Mouse (Mus musculus) spleen, adult 2 months (tissue): ENCODE results near the gene Hoxc11. TPM values are rescaled to one million over a fixed set of nuclear protein-coding genes. Genes with fewer than 3 reads are reported as not detected.

Source experiments
- DNase-seq, 2 experiments: peaks; one replicate each; pipeline versions ENCODE4 v3.0.0 to v3.0.0-alpha.2; 2012 to 2021; ENCODE audit warnings: low spot score in 2 of 2, low read depth in 1 of 2
- H3K27ac ChIP-seq: fragments of 200-500 bp; 2 replicates; pipeline ENCODE4 v1.5.1; 2012; ENCODE audit warnings: low read length, inconsistent platforms; ENCODE audit not compliant: insufficient read depth
- H3K27me3 ChIP-seq: fragments of 200-500 bp; 2 replicates; pipeline ENCODE4 v1.6.1; 2012; ENCODE audit warnings: mild to moderate bottlenecking, moderate library complexity, low read length, inconsistent platforms; ENCODE audit not compliant: control insufficient read depth, insufficient read depth
- H3K36me3 ChIP-seq: fragments of 200-500 bp; 2 replicates; pipeline ENCODE4 v1.6.1; 2012; ENCODE audit warnings: mild to moderate bottlenecking, low read length, inconsistent platforms; ENCODE audit not compliant: control insufficient read depth, insufficient read depth
- H3K4me1 ChIP-seq: fragments of 200-500 bp; 2 replicates; pipeline ENCODE4 v1.6.1; 2011; ENCODE audit warnings: inconsistent platforms; ENCODE audit not compliant: control insufficient read depth, insufficient read depth, insufficient read length
- H3K4me3 ChIP-seq: fragments of 200-500 bp; 2 replicates; pipeline ENCODE4 v1.5.1; 2011; ENCODE audit warnings: mild to moderate bottlenecking, inconsistent platforms; ENCODE audit not compliant: insufficient read depth, insufficient read length; ENCODE audit errors: extremely low read depth
- CTCF ChIP-seq: fragments of 200-500 bp; IDR thresholded peaks from 2 replicates; pipeline ENCODE4 v1.5.1; 2011; ENCODE audit warnings: mild to moderate bottlenecking, inconsistent platforms; ENCODE audit not compliant: insufficient read depth, insufficient read length, insufficient replicate concordance; ENCODE audit errors: extremely low read depth
- POLR2A ChIP-seq: fragments of 200-500 bp; IDR thresholded peaks from 2 replicates; pipeline ENCODE4 v1.6.1; 2011; ENCODE audit warnings: low read depth, low read length, inconsistent platforms
- WGBS: fragments of 180-500 bp; shearing (Covaris S2); methylation state at CpG from one replicate; pipeline ENCODE4 v1.1.7; 2018; 5-methylcytosine and 5-hydroxymethylcytosine counted together
- polyA plus RNA-seq: library from polyadenylated mRNA; depleted of rRNA; stranded (reverse); fragments of >200 nt; gene quantifications from 2 replicates; pipeline ENCODE4 v1.2.3, GENCODE M21; 2012

Gene Hoxc11
- polyA plus RNA-seq, 1 experiment: not detected

GRCm38 (mm10) chr15:102972254-102972653, 18.0 kb downstream of the Hoxc11 start:
- peaks cover 9% of the 10 kb centered on the region; the same call in 1 of the 2 replicates for H3K4me1 ChIP-seq
- no peak overlapping the region for H3K4me3 ChIP-seq
- H3K27ac ChIP-seq: no peak overlapping the region
- DNase-seq: no peak
- WGBS: 4% methylated on average over 21 of the region's 21 CpGs
- peaks cover 35% of the 10 kb centered on the region for H3K27me3 ChIP-seq
- TF ChIP-seq CTCF (no peak), POLR2A (no peak)
- no peaks in the 10 kb centered on the region for H3K36me3 ChIP-seq

- WGBS: 7% methylated on average over 6 of the region's 6 CpGs
- no peaks in the 10 kb centered on the region for H3K36me3 ChIP-seq
- peaks cover 9% of the 10 kb centered on the region; the same call in 1 of the 2 replicates for H3K4me1 ChIP-seq
- TF ChIP-seq POLR2A (no peak), CTCF (no peak)
- H3K4me3 ChIP-seq: no peak overlapping the region
- H3K27ac ChIP-seq: no peak overlapping the region
- DNase-seq: no peak
- peaks cover 36% of the 10 kb centered on the region for H3K27me3 ChIP-seq
Observed at GRCm38 (mm10) chr15:102972753-102973152, 18.5 kb downstream of the Hoxc11 start.

GRCm38 (mm10) chr15:102975034-102975433, 20.8 kb downstream of the Hoxc11 start:
- H3K4me1 ChIP-seq: peaks cover 9% of the 10 kb centered on the region; the same call in 1 of the 2 replicates
- DNase-seq: no peak
- TF ChIP-seq POLR2A: no peak
- TF ChIP-seq CTCF: no peak
- no peak overlapping the region for H3K4me3 ChIP-seq
- no peak overlapping the region for H3K27ac ChIP-seq
- H3K27me3 ChIP-seq: peaks cover 42% of the 10 kb centered on the region
- H3K36me3 ChIP-seq: no peaks in the 10 kb centered on the region
- 23% methylated on average over 7 of the region's 7 CpGs for WGBS

- H3K4me1 ChIP-seq: peaks cover 9% of the 10 kb centered on the region; the same call in 1 of the 2 replicates
- TF ChIP-seq CTCF: no peak
- 7% methylated on average over 21 of the region's 21 CpGs for WGBS
- H3K27ac ChIP-seq: no peak overlapping the region
- H3K36me3 ChIP-seq: no peaks in the 10 kb centered on the region
- no peak for DNase-seq
- H3K27me3 ChIP-seq: peaks cover 41% of the 10 kb centered on the region
- no peak overlapping the region for H3K4me3 ChIP-seq
Observed at GRCm38 (mm10) chr15:102975688-102976111, 21.5 kb downstream of the Hoxc11 start.

- peaks cover 46% of the 10 kb centered on the region for H3K27me3 ChIP-seq
- DNase-seq: no peak
- 3% methylated on average over 19 of the region's 20 CpGs for WGBS
- no peak within 1 kb of the TSS for H3K27ac ChIP-seq
- no peaks in the 10 kb centered on the region for H3K36me3 ChIP-seq
- TF ChIP-seq CTCF (no peak), POLR2A (no peak)
- peaks cover 9% of the 10 kb centered on the region; the same call in 1 of the 2 replicates for H3K4me1 ChIP-seq
- H3K4me3 ChIP-seq: peak within 1 kb of the TSS; percentile 42
Observed at GRCm38 (mm10) chr15:102976171-102976570, 21.9 kb downstream of the Hoxc11 start, which contains the start of gene Hoxc9. Gene Hoxc9, plus strand, starts transcription at chr15:102976439.

GRCm38 (mm10) chr15:102976631-102977422, 22.6 kb downstream of the Hoxc11 start:
- no peaks in the 10 kb centered on the region for H3K36me3 ChIP-seq
- H3K27ac ChIP-seq: no peak overlapping the region
- DNase-seq: no peak
- H3K27me3 ChIP-seq: peaks cover 52% of the 10 kb centered on the region
- 3% methylated on average over 36 of the region's 37 CpGs for WGBS
- no peak for TF ChIP-seq CTCF
- TF ChIP-seq POLR2A: no peak
- peak overlapping the region; percentile 42 for H3K4me3 ChIP-seq
- H3K4me1 ChIP-seq: peaks cover 12% of the 10 kb centered on the region
